Mouse (Mus musculus) brain, embryonic 14.5 days (tissue): ENCODE results near the gene Dph2. TPM values are rescaled to one million over a fixed set of nuclear protein-coding genes. Genes with fewer than 3 reads are reported as not detected.
A peak's percentile ranks its signal among the peaks of the same experiment; 100 is the strongest.

ENCODE experiments used
- DNase-seq: peaks from one replicate; pipeline ENCODE4 v3.0.0-alpha.2; 2011; ENCODE audit warnings: low read depth
- CTCF ChIP-seq: fragments of 200-500 bp; IDR thresholded peaks from 2 replicates; pipeline ENCODE4 v1.5.1; 2012; ENCODE audit warnings: inconsistent platforms, mild to moderate bottlenecking, moderate library complexity, borderline replicate concordance; ENCODE audit not compliant: insufficient read depth, insufficient read length; ENCODE audit errors: extremely low read depth
- POLR2A ChIP-seq: fragments of 200-500 bp; IDR thresholded peaks from 2 replicates; pipeline ENCODE4 v1.6.1; 2012; ENCODE audit warnings: mild to moderate bottlenecking, inconsistent platforms, borderline replicate concordance; ENCODE audit not compliant: poor library complexity, insufficient read depth, insufficient read length, severe bottlenecking; ENCODE audit errors: extremely low read depth
- polyA plus RNA-seq: library from polyadenylated mRNA; depleted of rRNA; stranded (reverse); fragments of >200 nt; gene quantifications from 2 replicates; pipeline ENCODE4 v1.2.3, GENCODE M21; 2012

The Dph2 gene
- polyA plus RNA-seq, 1 experiment, result 22.7 TPM

GRCm38 (mm10) chr4:117885093-117885492 lies 6.7 kb downstream of the Dph2 start:
- TF ChIP-seq POLR2A (no peak), CTCF (no peak)

GRCm38 (mm10) chr4:117884146-117884545 lies 7.7 kb downstream of the Dph2 start:
- TF ChIP-seq POLR2A (no peak), CTCF (no peak)
- no peak for DNase-seq

More at GRCm38 (mm10) chr4:117885093-117885492, 6.7 kb downstream of the Dph2 start:
- no peak for DNase-seq

GRCm38 (mm10) chr4:117882701-117883691 lies 8.8 kb downstream of the Dph2 start, which contains the start of gene B4galt2:
Gene B4galt2, minus strand, starts transcription at chr4:117883487.
- peak; percentile 75 for DNase-seq

GRCm38 (mm10) chr4:117878703-117879102 lies 13.1 kb downstream of the Dph2 start:
- no peak for DNase-seq
- TF ChIP-seq POLR2A (no peak), CTCF (no peak)

More at GRCm38 (mm10) chr4:117882701-117883691, 8.8 kb downstream of the Dph2 start, which contains the start of gene B4galt2:
- TF ChIP-seq POLR2A (peak; percentile 77), CTCF (0 out of 2 replicates have a peak, but pooled peaks have one; percentile 13)

- no peak for DNase-seq
- TF ChIP-seq POLR2A (no peak), CTCF (no peak)
These were observed 13.5 kb downstream of the Dph2 start for GRCm38 (mm10) chr4:117878301-117878700.

GRCm38 (mm10) chr4:117873615-117874014 lies 18.2 kb downstream of the Dph2 start:
- TF ChIP-seq CTCF (no peak), POLR2A (no peak)
- no peak for DNase-seq

GRCm38 (mm10) chr4:117872471-117872886 lies 19.4 kb downstream of the Dph2 start, which contains the start of gene Ccdc24:
Gene Ccdc24, minus strand, starts transcription at chr4:117872557.
- DNase-seq, result peak; percentile 27
- TF ChIP-seq POLR2A (no peak), CTCF (no peak)

GRCm38 (mm10) chr4:117871787-117872186 lies 20.0 kb downstream of the Dph2 start:
- TF ChIP-seq CTCF, result no peak
- no peak for TF ChIP-seq POLR2A

GRCm38 (mm10) chr4:117870437-117870836 lies 21.4 kb downstream of the Dph2 start:
- no peak for TF ChIP-seq POLR2A
- TF ChIP-seq CTCF, result no peak
- no peak for DNase-seq

More at GRCm38 (mm10) chr4:117871787-117872186, 20.0 kb downstream of the Dph2 start:
- no peak for DNase-seq

GRCm38 (mm10) chr4:117869317-117869716 lies 22.5 kb downstream of the Dph2 start:
- TF ChIP-seq POLR2A (no peak), CTCF (no peak)
- DNase-seq, result no peak

GRCm38 (mm10) chr4:117867823-117868222 lies 24.0 kb downstream of the Dph2 start:
- no peak for TF ChIP-seq POLR2A
- TF ChIP-seq CTCF, result peak; percentile 75
- peak; percentile 72 for DNase-seq
